Mouse (Mus musculus) embryonic facial prominence, embryonic 12.5 days (tissue): ENCODE results near the gene Tbxas1. TPM values are rescaled to one million over a fixed set of nuclear protein-coding genes. Genes with fewer than 3 reads are reported as not detected.

ENCODE experiments used
- ATAC-seq: fragments of 200-750 bp; cut with Nextera tagmentation; 2 replicates; pipeline ENCODE4 v1.8.0; 2017; ENCODE audit not compliant: insufficient number of reproducible peaks, insufficient read depth, low FRiP score, low TSS enrichment
- H3K27ac ChIP-seq: fragments of 300-500 bp; sonication (generic); 2 replicates; pipeline ENCODE4 v1.5.1; 2016; ENCODE audit warnings: mild to moderate bottlenecking
- H3K27me3 ChIP-seq: fragments of 300-500 bp; sonication (generic); 2 replicates; pipeline ENCODE4 v1.6.1; 2016; ENCODE audit warnings: mild to moderate bottlenecking, moderate library complexity
- H3K36me3 ChIP-seq: fragments of 300-500 bp; sonication (generic); 2 replicates; pipeline ENCODE4 v1.6.1; 2016; ENCODE audit warnings: mild to moderate bottlenecking
- H3K4me1 ChIP-seq: fragments of 300-500 bp; sonication (generic); 2 replicates; pipeline ENCODE4 v1.6.1; 2016
- H3K4me2 ChIP-seq: fragments of 300-500 bp; sonication (generic); replicated peaks from 2 replicates; pipeline ENCODE4 v1.6.1; 2016; ENCODE audit warnings: mild to moderate bottlenecking, moderate library complexity
- H3K4me3 ChIP-seq: fragments of 300-500 bp; sonication (generic); 2 replicates; pipeline ENCODE4 v1.5.1; 2016; ENCODE audit warnings: mild to moderate bottlenecking
- H3K9ac ChIP-seq: fragments of 300-500 bp; sonication (generic); 2 replicates; pipeline ENCODE4 v1.6.1; 2016; ENCODE audit warnings: mild to moderate bottlenecking, moderate library complexity
- H3K9me3 ChIP-seq: fragments of 300-500 bp; sonication (generic); 2 replicates; pipeline ENCODE4 v1.6.1; 2016; ENCODE audit warnings: mild to moderate bottlenecking, moderate library complexity
- WGBS: fragments of 180-500 bp; shearing (Covaris S2); methylation state at CpG from one replicate; pipeline ENCODE4 v1.1.7; 2016; 5-methylcytosine and 5-hydroxymethylcytosine counted together
- polyA plus RNA-seq: library from polyadenylated mRNA; unstranded; fragments of >200 nt; fragmentation: Nextera tagmentation; extraction: Ambion mirVana; gene quantifications from 2 replicates; pipeline ENCODE4 v1.2.1, GENCODE M21; 2016

Tbxas1 gene
- polyA plus RNA-seq, 1 experiment from 2014 or later, result 1.4 TPM

DNA sequence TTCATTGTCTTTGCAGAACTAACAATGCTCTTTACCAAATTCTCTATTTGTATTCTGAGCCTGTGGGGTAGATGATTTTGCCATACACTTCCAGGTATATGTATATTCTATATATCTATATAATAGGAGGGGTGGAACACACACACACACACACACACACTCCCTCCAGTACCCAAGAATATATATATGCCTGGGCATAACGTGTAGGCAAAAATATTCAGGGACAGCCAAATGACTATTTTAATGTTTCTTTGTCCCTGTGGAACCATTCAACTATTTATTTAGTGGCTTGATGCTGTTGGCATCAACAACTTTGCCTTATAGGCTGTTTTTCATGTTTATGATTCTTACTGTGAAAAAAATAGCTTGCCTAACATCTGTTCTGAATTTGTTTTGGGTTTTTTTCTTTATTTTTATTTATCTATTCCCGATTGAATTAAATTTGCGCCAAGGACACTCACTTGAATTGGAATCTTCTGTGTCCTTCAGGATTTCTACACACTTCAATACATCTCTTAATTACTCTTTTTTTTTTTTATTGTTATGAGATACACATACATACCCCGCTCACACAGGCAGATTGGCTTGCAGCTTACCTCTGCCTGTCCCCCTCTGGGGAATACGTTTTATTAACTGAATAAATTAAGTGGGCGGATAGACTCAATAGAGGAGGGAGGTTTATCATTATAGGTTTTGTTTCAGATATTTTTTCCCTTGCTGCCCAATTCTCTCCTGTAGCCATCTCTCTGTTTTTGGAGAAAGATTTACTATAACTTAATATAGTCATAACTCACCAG lies 94.9 kb downstream of the Tbxas1 start:
- no peak for ATAC-seq

DNA sequence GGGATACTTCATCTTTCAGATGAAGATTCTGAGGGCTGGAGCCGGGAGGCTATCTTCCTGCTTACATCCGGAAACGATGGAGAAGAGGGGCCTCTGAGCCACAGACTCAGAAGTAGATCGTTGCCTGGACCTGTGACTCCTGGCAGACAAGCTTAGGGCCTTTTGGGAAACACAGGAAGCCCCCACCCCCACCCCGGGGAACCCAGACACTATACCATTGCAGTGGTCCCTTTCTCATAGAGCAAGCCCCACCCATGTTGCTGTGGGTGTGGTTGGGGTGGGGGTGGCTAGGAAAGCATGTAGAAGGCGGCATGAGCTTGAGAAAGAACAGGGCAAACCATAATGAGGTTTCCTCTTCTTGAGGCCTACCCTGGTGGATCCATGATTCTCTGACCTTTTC lies 95.6 kb downstream of the Tbxas1 start:
- H3K4me1 ChIP-seq, result no peaks in the 10 kb centered on the region
- no peaks in the 10 kb centered on the region for H3K9me3 ChIP-seq
- H3K27me3 ChIP-seq, result no peaks in the 10 kb centered on the region
- no peak overlapping the region for H3K27ac ChIP-seq
- ATAC-seq, result no peak
- 79% methylated on average over 6 of the region's 6 CpGs for WGBS
- H3K9ac ChIP-seq, result no peak overlapping the region
- H3K36me3 ChIP-seq, result no peaks in the 10 kb centered on the region
- H3K4me3 ChIP-seq, result no peak overlapping the region
- H3K4me2 ChIP-seq, result no peak overlapping the region

More for the DNA sequence above, 94.9 kb downstream of the Tbxas1 start:
- no peaks in the 10 kb centered on the region for H3K4me1 ChIP-seq
- H3K36me3 ChIP-seq, result no peaks in the 10 kb centered on the region
- H3K27me3 ChIP-seq, result no peaks in the 10 kb centered on the region
- no peak overlapping the region for H3K4me3 ChIP-seq
- H3K9me3 ChIP-seq, result no peaks in the 10 kb centered on the region
- no peak overlapping the region for H3K4me2 ChIP-seq
- H3K27ac ChIP-seq, result no peak overlapping the region
- no peak overlapping the region for H3K9ac ChIP-seq
- WGBS, result 75% methylated on average over 6 of the region's 6 CpGs

GRCm38 (mm10) chr6:38972826-38973225 lies 97.6 kb downstream of the Tbxas1 start:
- no peak for ATAC-seq
- Histone ChIP-seq H3K4me3 (no peak overlapping the region), H3K27me3 (no peaks in the 10 kb centered on the region), H3K36me3 (no peaks in the 10 kb centered on the region), H3K4me1 (no peaks in the 10 kb centered on the region), H3K27ac (no peak overlapping the region), H3K4me2 (no peak overlapping the region), H3K9me3 (no peaks in the 10 kb centered on the region), H3K9ac (no peak overlapping the region)
- WGBS, result 32% methylated on average over 1 of the region's 1 CpGs

DNA sequence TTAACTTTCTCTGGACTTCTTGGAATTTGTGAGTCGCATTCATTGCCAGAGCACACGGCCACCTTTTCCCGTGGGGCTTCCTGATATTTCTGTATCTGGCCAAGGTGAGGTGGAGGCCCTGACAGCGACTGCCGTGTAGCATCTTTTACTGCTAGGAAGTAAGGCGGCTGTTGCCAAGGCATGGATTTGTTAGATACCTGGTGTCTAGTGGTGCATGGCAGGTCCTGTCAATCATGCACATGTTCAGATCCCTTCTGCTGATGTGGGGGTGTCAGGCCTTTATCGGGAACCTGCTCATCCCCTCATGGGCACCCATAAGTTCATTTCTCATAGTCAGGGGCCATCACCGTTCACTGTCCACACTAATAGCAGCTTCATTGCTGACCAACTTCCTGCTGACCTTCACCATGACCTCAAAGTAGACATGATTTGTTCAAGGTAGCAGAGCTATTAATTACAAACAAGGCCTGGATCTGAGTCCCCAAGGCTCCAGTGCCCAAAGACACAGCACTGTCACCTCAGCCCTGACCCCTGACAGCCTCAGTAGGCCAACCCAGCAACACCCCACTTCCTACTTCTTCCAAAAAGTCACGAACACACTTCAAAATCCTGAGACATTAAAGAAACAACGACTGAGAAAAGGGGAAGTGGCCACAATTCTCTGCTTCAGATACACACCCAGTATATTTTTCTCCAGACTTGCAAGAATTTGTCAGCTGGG lies 98.4 kb downstream of the Tbxas1 start:
- WGBS, result 85% methylated on average over 10 of the region's 10 CpGs

GRCm38 (mm10) chr6:38974162-38974525 lies 98.9 kb downstream of the Tbxas1 start:
- no peak for ATAC-seq
- no peak overlapping the region for H3K4me3 ChIP-seq
- H3K4me2 ChIP-seq, result no peak overlapping the region
- WGBS, result 55% methylated on average over 1 of the region's 1 CpGs
- no peaks in the 10 kb centered on the region for H3K36me3 ChIP-seq
- no peaks in the 10 kb centered on the region for H3K9me3 ChIP-seq
- no peak overlapping the region for H3K27ac ChIP-seq
- no peaks in the 10 kb centered on the region for H3K27me3 ChIP-seq
- no peaks in the 10 kb centered on the region for H3K4me1 ChIP-seq
- no peak overlapping the region for H3K9ac ChIP-seq

More for the DNA sequence above, 98.4 kb downstream of the Tbxas1 start:
- Histone ChIP-seq H3K4me3 (no peak overlapping the region), H3K4me1 (no peaks in the 10 kb centered on the region), H3K9me3 (no peaks in the 10 kb centered on the region), H3K36me3 (no peaks in the 10 kb centered on the region), H3K27me3 (no peaks in the 10 kb centered on the region), H3K4me2 (no peak overlapping the region), H3K9ac (no peak overlapping the region), H3K27ac (no peak overlapping the region)
- no peak for ATAC-seq

DNA sequence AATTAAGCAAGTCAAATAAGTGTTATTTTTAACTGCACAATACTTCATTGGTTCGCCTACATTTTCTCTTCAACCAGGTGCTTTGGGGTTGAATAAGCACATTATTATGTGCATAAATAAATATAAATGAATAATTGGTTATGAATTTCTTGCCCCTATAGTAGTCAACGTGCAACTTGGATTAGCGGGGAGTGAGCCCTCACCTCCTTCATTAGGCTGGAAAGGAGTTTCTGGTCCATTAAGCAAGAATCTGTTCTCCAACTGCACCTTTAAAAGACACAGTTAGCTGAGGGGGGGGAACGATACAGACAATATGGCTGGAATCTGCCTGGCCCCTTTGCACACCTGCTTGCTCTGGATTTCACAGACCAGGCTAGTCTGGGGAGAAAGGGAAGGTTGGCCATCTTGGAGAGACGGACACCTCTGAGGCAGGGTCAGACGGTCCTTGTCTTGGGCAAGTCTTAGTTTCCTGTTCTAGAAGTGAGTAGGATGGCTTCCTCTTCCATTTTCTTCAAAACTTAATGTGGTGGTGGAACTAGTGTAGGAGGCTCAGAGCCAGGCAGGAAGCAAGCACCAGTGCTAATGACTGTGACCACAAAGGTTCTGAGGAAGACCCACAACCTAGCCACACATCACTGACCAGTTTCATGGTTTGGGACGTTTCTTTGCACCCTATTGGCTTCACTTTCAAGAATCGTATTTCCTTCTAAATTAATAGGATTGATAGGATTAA lies 99.5 kb downstream of the Tbxas1 start:
- H3K4me1 ChIP-seq, result no peaks in the 10 kb centered on the region
- 88% methylated on average over 8 of the region's 8 CpGs for WGBS
- H3K27me3 ChIP-seq, result no peaks in the 10 kb centered on the region

DNA sequence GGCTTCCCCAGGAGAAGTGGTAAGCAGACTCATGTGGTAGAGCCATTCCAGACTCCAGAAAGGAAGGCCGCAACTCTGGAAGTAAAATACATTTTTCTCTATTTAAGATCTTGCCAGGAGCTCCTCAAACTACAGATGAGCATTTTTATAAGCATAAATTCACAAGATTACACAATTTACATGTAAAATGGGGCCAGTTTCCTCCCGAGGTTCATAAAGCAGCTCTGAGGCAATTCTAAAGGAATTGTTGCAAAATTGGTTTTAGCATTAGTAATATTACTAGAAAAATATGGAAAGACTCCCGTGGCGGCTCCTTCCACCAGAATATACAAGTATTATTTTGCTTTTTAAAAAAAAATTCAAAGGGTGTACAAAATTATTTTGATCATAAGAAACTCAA lies 100.7 kb downstream of the Tbxas1 start:
- no peaks in the 10 kb centered on the region for H3K4me1 ChIP-seq
- H3K36me3 ChIP-seq, result no peaks in the 10 kb centered on the region
- H3K9ac ChIP-seq, result no peak overlapping the region
- ATAC-seq, result no peak
- H3K27me3 ChIP-seq, result no peaks in the 10 kb centered on the region
- no peaks in the 10 kb centered on the region for H3K9me3 ChIP-seq
- WGBS, result 89% methylated on average over 4 of the region's 4 CpGs
- H3K4me2 ChIP-seq, result no peak overlapping the region
- no peak overlapping the region for H3K4me3 ChIP-seq
- H3K27ac ChIP-seq, result no peak overlapping the region

More for the DNA sequence above, 99.5 kb downstream of the Tbxas1 start:
- Histone ChIP-seq H3K4me3 (no peak overlapping the region), H3K36me3 (no peaks in the 10 kb centered on the region), H3K9ac (no peak overlapping the region), H3K4me2 (no peak overlapping the region), H3K27ac (no peak overlapping the region), H3K9me3 (no peaks in the 10 kb centered on the region)
- no peak for ATAC-seq

DNA sequence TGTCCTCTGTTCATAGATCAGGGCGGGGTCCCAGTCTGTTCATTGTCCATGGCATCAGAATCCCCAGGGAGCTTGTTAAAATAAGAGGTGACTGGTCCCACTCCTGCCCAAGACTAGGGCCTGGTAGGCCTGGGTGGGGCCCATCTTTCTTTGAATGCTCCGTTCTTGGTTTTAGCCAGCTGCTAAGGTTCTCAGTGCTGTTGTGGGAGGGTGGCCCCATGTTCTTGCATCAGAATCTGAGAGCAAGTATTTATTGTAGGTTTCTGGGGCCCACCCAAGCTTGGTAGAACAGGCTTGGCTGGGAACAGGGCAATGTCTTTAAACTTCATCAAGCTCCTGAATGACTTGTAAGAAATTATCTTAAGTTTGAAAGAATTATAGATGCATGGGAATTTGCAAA lies 101.2 kb downstream of the Tbxas1 start:
- ATAC-seq, result no peak

GRCm38 (mm10) chr6:38980921-38981715 lies 105.9 kb downstream of the Tbxas1 start:
- no peak for ATAC-seq

More for the DNA sequence above, 101.2 kb downstream of the Tbxas1 start:
- no peak overlapping the region for H3K27ac ChIP-seq
- H3K4me1 ChIP-seq, result no peaks in the 10 kb centered on the region
- H3K27me3 ChIP-seq, result no peaks in the 10 kb centered on the region
- WGBS, result 74% methylated on average over 2 of the region's 2 CpGs
- H3K9ac ChIP-seq, result no peak overlapping the region
- H3K36me3 ChIP-seq, result no peaks in the 10 kb centered on the region
- no peak overlapping the region for H3K4me3 ChIP-seq
- no peak overlapping the region for H3K4me2 ChIP-seq
- no peaks in the 10 kb centered on the region for H3K9me3 ChIP-seq

DNA sequence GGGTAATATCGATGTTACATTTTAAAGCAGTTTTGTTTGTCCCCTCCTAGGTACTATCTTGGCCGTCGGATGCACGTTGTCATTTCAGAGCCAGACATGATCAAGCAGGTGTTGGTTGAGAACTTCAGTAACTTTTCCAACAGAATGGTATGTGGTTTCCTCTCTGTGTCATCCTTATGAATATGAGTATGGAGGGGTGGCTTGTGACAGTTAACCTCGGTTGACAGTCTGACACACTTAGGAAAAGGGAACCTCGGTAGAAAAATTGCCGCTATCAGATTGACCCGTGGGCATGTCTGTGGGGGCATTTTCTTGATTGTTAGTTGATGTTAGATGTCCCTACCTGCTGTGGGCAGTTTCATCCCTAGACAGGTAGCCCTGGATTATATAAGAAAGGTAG lies 106.9 kb downstream of the Tbxas1 start:
- WGBS, result 94% methylated on average over 8 of the region's 8 CpGs
- no peak overlapping the region for H3K9ac ChIP-seq

More at GRCm38 (mm10) chr6:38980921-38981715, 105.9 kb downstream of the Tbxas1 start:
- Histone ChIP-seq H3K4me3 (no peak overlapping the region), H3K4me1 (no peaks in the 10 kb centered on the region), H3K27ac (no peak overlapping the region), H3K4me2 (no peak overlapping the region), H3K9me3 (no peaks in the 10 kb centered on the region), H3K36me3 (no peaks in the 10 kb centered on the region), H3K27me3 (no peaks in the 10 kb centered on the region), H3K9ac (no peak overlapping the region)
- 78% methylated on average over 11 of the region's 11 CpGs for WGBS

GRCm38 (mm10) chr6:38982656-38983055 lies 107.5 kb downstream of the Tbxas1 start:
- Histone ChIP-seq H3K9me3 (no peaks in the 10 kb centered on the region), H3K4me3 (no peak overlapping the region), H3K36me3 (no peaks in the 10 kb centered on the region), H3K4me1 (no peaks in the 10 kb centered on the region), H3K27ac (no peak overlapping the region), H3K9ac (no peak overlapping the region), H3K4me2 (no peak overlapping the region), H3K27me3 (no peaks in the 10 kb centered on the region)
- WGBS, result 77% methylated on average over 4 of the region's 4 CpGs
- ATAC-seq, result no peak

More for the DNA sequence above, 106.9 kb downstream of the Tbxas1 start:
- Histone ChIP-seq H3K27me3 (no peaks in the 10 kb centered on the region), H3K27ac (no peak overlapping the region), H3K9me3 (no peaks in the 10 kb centered on the region), H3K4me1 (no peaks in the 10 kb centered on the region), H3K4me2 (no peak overlapping the region), H3K36me3 (no peaks in the 10 kb centered on the region), H3K4me3 (no peak overlapping the region)
- no peak for ATAC-seq
